Mouse (Mus musculus) intestine, embryonic 16.5 days (tissue): Measurements from ENCODE around the gene Plac1. TPM values are rescaled to one million over a fixed set of nuclear protein-coding genes. Genes with fewer than 3 reads are reported as not detected.

Experiments
- ATAC-seq: fragments of 200-750 bp; cut with Nextera tagmentation; 2 replicates; pipeline ENCODE4 v1.8.0; 2017; ENCODE audit warnings: moderate TSS enrichment, moderate library complexity
- H3K27ac ChIP-seq: fragments of 300-500 bp; sonication (generic); 2 replicates; pipeline ENCODE4 v1.5.1; 2014; ENCODE audit warnings: mild to moderate bottlenecking, low read length
- H3K27me3 ChIP-seq: fragments of 300-500 bp; sonication (generic); replicated peaks from 2 replicates; pipeline ENCODE4 v1.6.1; 2014; ENCODE audit warnings: low read length, control low read depth, mixed read lengths; ENCODE audit not compliant: control insufficient read depth, insufficient read depth
- H3K36me3 ChIP-seq: fragments of 300-500 bp; sonication (generic); 2 replicates; pipeline ENCODE4 v1.6.1; 2014; ENCODE audit warnings: low read length, control low read depth; ENCODE audit not compliant: control insufficient read depth, insufficient read depth
- H3K4me1 ChIP-seq: fragments of 300-500 bp; sonication (generic); 2 replicates; pipeline ENCODE4 v1.6.1; 2014; ENCODE audit warnings: low read length, control low read depth, mixed read lengths; ENCODE audit not compliant: control insufficient read depth, insufficient read depth
- H3K4me2 ChIP-seq: fragments of 300-500 bp; sonication (generic); 2 replicates; pipeline ENCODE4 v1.6.1; 2014; ENCODE audit warnings: low read depth, low read length, control low read depth
- H3K4me3 ChIP-seq: fragments of 300-500 bp; sonication (generic); 2 replicates; pipeline ENCODE4 v1.5.1; 2014; ENCODE audit warnings: mild to moderate bottlenecking, low read length
- H3K9ac ChIP-seq: fragments of 300-500 bp; sonication (generic); 2 replicates; pipeline ENCODE4 v1.6.1; 2014; ENCODE audit warnings: low read depth, low read length
- H3K9me3 ChIP-seq: fragments of 300-500 bp; sonication (generic); 2 replicates; pipeline ENCODE4 v1.6.1; 2016; ENCODE audit warnings: low read length, control low read depth; ENCODE audit not compliant: control insufficient read depth
- WGBS: fragments of 180-500 bp; shearing (Covaris S2); extraction: QIAGEN DNeasy Blood & Tissue Kit; methylation state at CpG from one replicate; pipeline ENCODE4 v1.1.7; 2014; 5-methylcytosine and 5-hydroxymethylcytosine counted together
- polyA plus RNA-seq: library from polyadenylated mRNA; unstranded; fragments of >200 nt; fragmentation: Nextera tagmentation; extraction: Ambion mirVana; gene quantifications from 2 replicates; pipeline ENCODE4 v1.2.1, GENCODE M21; 2015

Plac1 gene
- polyA plus RNA-seq, 1 experiment from 2014 or later: 3.9 TPM

DNA sequence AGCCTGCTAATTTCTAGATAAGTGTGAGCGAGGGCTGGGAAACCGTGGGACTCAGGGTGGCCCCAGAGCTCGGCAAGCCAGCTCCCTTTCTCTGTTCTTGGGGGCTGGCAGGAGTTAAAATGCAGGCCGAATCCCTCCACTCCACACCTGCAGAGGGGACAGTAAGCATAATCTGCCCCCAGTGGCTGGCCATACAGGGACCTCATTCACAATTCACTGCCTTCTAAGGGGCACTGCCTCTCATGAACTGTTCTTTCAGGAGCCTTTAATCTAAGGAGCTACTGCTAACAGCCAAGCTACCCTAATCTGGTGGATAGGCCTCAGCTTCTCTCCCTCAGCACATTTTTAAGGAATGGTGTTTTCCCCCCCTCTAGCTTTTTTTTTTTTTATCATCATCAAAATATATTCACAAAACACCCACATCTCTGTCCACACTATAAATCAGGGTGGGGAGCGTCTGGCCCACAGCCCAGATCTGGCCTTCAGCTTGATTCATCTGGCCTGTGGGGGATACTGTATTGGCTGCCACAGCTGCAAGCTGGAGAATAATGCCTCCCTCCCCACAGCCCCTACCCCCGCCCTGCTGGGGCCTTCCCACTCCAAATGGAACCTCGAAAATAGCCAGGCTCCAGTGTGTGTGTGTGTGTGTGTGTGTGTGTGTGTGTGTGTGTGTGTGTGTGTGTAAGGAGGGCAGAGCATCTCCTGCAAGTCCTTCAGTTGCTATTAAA is 28.0 kb downstream of the Plac1 start:
- peak overlapping the region; percentile 88 for H3K27ac ChIP-seq
- no peaks in the 10 kb centered on the region for H3K4me1 ChIP-seq
- peak; percentile 81 for ATAC-seq
- no peaks in the 10 kb centered on the region for H3K27me3 ChIP-seq
- no peaks in the 10 kb centered on the region for H3K36me3 ChIP-seq
- H3K4me3 ChIP-seq: no peak overlapping the region
- no peaks in the 10 kb centered on the region for H3K9me3 ChIP-seq
- WGBS: 55% methylated on average over 7 of the region's 7 CpGs
- no peak overlapping the region for H3K9ac ChIP-seq
- no peak overlapping the region for H3K4me2 ChIP-seq

DNA sequence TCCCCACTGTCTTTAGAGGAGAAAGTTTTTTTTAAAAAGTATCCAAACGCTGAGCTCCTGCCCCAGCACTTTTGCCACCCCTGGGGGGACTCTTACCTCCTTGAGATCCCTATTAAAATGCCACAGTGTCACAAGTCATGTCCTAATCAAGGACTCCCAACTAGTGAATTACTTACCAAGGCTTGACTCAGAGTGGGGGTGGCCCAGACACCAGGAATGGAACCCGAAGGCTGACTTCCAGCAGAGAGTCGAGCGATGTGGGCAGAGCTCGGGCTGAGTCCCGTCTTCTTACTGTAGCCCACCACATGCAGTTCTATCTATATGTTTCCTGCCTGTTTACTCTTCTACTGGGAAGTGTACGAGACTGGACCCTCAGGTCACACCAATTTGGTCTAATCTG is 30.5 kb downstream of the Plac1 start:
- no peak overlapping the region for H3K4me3 ChIP-seq
- no peaks in the 10 kb centered on the region for H3K27me3 ChIP-seq
- no peak overlapping the region for H3K9ac ChIP-seq
- no peak overlapping the region for H3K27ac ChIP-seq
- no peaks in the 10 kb centered on the region for H3K36me3 ChIP-seq
- H3K4me2 ChIP-seq: no peak overlapping the region
- no peaks in the 10 kb centered on the region for H3K9me3 ChIP-seq
- WGBS: 72% methylated on average over 7 of the region's 7 CpGs
- H3K4me1 ChIP-seq: no peaks in the 10 kb centered on the region
- no peak for ATAC-seq

DNA sequence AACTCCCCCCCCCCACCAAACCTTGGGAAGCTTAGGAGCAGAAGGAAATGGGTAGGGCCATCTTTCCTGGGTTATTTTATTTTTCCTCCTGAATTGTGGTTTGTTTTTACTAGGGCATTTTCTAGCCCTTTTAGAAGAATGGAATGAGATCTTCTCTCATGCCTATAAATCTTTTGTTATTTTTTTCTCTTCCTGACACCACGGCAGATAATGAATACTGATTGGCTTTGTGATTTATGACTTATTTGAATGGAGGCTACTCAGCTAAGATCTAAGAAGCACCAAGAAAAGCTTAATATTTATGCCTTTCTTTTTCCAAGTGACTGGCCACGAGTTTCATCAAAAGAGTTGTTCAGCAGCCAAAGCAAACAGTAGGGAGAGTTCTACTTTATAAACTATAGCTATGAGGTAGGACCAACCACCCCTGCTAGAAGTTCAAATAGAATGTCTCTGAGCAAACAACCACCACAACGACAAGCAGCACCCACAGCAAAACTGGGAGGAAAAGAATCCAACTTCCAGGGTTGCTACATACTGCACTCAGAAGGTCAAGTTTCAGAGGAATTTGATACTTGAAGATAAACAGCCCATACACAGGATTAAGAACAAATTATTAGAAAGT is 35.1 kb downstream of the Plac1 start:
- H3K4me1 ChIP-seq: no peaks in the 10 kb centered on the region
- no peaks in the 10 kb centered on the region for H3K9me3 ChIP-seq
- no peaks in the 10 kb centered on the region for H3K27me3 ChIP-seq
- H3K9ac ChIP-seq: no peak overlapping the region
- 24% methylated on average over 3 of the region's 3 CpGs for WGBS
- no peaks in the 10 kb centered on the region for H3K36me3 ChIP-seq
- no peak overlapping the region for H3K4me3 ChIP-seq
- H3K27ac ChIP-seq: no peak overlapping the region
- no peak for ATAC-seq
- H3K4me2 ChIP-seq: no peak overlapping the region

DNA sequence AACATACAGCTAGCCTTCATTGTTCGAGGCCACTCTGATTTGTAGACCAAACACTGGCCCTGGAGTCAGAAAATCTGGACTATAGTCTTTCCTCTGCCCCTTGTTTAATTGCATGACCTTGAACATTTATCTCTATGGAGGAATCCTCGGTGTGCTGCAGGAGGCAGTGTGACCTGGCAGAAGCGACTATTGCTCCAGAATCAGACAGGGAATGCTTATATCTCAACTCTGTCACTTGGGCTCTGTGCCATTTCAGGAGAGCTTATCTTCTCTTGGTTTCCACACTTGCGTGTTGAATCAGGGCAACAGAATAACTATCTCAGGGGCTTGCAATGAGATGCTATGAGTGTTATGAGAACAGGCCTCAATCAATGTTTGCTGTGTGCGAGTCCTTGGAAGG is 38.3 kb downstream of the Plac1 start:
- no peak for ATAC-seq
- no peak overlapping the region for H3K27ac ChIP-seq
- H3K9ac ChIP-seq: no peak overlapping the region
- no peaks in the 10 kb centered on the region for H3K36me3 ChIP-seq
- no peaks in the 10 kb centered on the region for H3K9me3 ChIP-seq
- 63% methylated on average over 5 of the region's 5 CpGs for WGBS
- no peaks in the 10 kb centered on the region for H3K27me3 ChIP-seq
- no peak overlapping the region for H3K4me3 ChIP-seq
- no peaks in the 10 kb centered on the region for H3K4me1 ChIP-seq
- H3K4me2 ChIP-seq: no peak overlapping the region

DNA sequence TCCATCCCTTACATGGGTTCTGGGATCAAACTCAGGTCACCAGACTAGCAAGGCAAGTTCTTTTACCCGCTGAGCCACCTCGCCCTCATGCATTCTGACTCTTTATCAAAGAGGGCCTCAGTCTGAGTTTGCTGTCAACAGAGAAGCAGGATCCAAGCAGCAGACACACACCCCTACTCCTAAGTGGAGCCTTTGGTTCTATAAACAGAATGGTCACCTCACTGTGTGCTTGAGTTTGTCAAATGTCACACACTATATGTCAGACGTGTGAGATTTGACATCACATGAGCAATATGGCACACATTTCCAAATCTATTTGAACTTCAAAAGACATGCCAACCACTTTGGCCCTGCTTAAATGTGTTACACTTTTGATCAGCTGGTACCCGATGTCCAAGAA is 42.2 kb downstream of the Plac1 start:
- no peak for ATAC-seq
- whole genome bisulfite sequencing: 82% methylated on average over 4 of the region's 4 CpGs

DNA sequence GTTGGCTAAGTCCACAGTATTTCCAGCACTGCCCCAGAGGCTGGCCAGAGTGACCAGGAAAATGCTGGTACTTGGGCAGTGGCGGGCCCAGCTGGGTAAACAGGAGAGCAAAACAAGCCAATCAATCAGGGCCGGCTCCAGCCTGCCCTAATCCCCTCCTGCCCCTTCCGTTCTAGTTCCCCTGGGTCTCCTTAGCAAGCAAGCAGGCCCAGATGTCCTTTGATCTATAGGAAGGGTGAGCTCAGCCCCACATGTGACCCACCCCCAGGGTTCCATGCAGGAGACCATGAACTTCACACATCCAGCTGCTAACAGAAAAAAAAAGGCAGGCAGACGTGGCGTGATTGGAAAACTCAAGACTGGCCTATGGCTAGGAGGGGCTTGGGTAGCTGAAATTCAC is 43.5 kb downstream of the Plac1 start:
- H3K27me3 ChIP-seq: no peaks in the 10 kb centered on the region
- 63% methylated on average over 5 of the region's 5 CpGs for whole genome bisulfite sequencing
- H3K36me3 ChIP-seq: no peaks in the 10 kb centered on the region
- no peak overlapping the region for H3K4me2 ChIP-seq
- no peak overlapping the region for H3K27ac ChIP-seq
- no peak overlapping the region for H3K4me3 ChIP-seq
- ATAC-seq: no peak
- no peaks in the 10 kb centered on the region for H3K4me1 ChIP-seq
- H3K9me3 ChIP-seq: no peaks in the 10 kb centered on the region
- H3K9ac ChIP-seq: no peak overlapping the region

More for the DNA sequence above, 42.2 kb downstream of the Plac1 start:
- H3K36me3 ChIP-seq: no peaks in the 10 kb centered on the region
- H3K4me1 ChIP-seq: no peaks in the 10 kb centered on the region
- no peak overlapping the region for H3K4me3 ChIP-seq
- H3K27me3 ChIP-seq: no peaks in the 10 kb centered on the region
- H3K9me3 ChIP-seq: no peaks in the 10 kb centered on the region
- H3K4me2 ChIP-seq: no peak overlapping the region
- no peak overlapping the region for H3K27ac ChIP-seq
- H3K9ac ChIP-seq: no peak overlapping the region

DNA sequence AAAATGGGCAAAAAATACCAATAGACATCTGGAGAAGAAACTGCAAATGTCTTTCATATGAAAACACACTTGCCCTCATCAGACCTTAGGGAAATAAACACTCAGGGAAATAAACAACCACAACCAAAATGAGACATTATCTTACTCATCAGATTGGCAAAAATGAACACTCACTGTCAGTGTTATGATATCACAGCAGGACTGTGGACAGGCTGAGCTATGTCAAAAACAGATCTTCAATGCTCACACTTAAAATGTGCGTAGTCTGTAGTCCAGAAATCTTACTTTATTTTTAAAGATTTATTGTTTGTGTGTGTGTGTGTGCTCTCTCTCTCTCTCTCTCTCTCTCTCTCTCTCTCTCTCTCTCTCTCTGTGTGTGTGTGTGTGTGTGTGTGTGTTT is 51.2 kb downstream of the Plac1 start:
- 72% methylated on average over 1 of the region's 1 CpGs for WGBS
- no peak for ATAC-seq
- no peak overlapping the region for H3K27ac ChIP-seq

DNA sequence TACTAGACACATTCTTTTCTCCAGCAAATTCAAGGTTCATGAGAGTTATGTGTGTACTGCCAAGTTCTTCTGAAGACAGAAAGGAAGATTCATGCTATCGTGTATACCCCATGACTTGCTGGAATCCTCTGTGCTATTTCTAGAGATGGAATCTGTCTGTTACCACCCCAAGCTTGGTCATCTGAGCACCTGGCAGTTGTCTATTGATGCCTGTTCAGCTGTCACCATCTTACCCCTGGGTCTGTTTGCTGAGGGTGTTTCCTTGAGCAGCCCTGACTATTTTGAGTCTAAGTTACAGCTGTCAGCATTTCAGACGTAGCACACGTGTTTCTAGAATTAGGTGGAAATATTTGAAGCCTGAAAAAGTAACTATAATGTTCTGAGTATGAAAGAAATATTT is 60.1 kb downstream of the Plac1 start:
- no peaks in the 10 kb centered on the region for H3K9me3 ChIP-seq
- no peak overlapping the region for H3K27ac ChIP-seq
- H3K27me3 ChIP-seq: no peaks in the 10 kb centered on the region
- no peaks in the 10 kb centered on the region for H3K36me3 ChIP-seq
- H3K4me1 ChIP-seq: no peaks in the 10 kb centered on the region
- no peak overlapping the region for H3K4me3 ChIP-seq
- no peak for ATAC-seq
- H3K9ac ChIP-seq: no peak overlapping the region
- 69% methylated on average over 3 of the region's 3 CpGs for WGBS
- no peak overlapping the region for H3K4me2 ChIP-seq

More for the DNA sequence above, 51.2 kb downstream of the Plac1 start:
- Histone ChIP-seq H3K9me3 (no peaks in the 10 kb centered on the region), H3K4me1 (no peaks in the 10 kb centered on the region), H3K4me3 (no peak overlapping the region), H3K27me3 (no peaks in the 10 kb centered on the region), H3K4me2 (no peak overlapping the region), H3K9ac (no peak overlapping the region), H3K36me3 (no peaks in the 10 kb centered on the region)

DNA sequence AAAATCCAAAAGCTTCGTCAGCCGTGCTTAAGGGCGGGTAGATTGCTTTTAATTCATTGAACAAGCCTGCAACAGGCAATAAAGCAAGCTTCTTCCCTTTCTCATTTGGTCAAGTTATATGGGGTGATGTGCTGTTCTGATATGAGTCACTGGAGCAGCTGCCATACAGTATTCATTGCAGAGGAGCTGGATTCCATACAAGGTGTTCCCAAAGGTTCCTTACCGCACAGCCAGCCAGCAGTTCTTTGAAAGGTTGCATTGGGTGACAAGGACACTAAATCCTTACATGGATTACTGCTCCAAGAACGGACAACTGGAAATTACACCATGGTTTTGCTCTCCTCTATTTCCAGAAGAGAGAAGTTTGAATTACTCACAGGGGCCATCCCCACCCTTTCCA is 63.6 kb downstream of the Plac1 start:
- Histone ChIP-seq H3K4me2 (no peak overlapping the region), H3K4me1 (no peaks in the 10 kb centered on the region), H3K27ac (no peak overlapping the region), H3K4me3 (no peak overlapping the region), H3K36me3 (no peaks in the 10 kb centered on the region), H3K27me3 (no peaks in the 10 kb centered on the region), H3K9ac (no peak overlapping the region), H3K9me3 (no peaks in the 10 kb centered on the region)
- no peak for ATAC-seq
- 85% methylated on average over 5 of the region's 5 CpGs for WGBS
